Mouse (Mus musculus) megakaryocyte progenitor cell, adult 5-6 weeks (primary cell): Measurements from ENCODE around the gene Thtpa. TPM values are rescaled to one million over a fixed set of nuclear protein-coding genes. Genes with fewer than 3 reads are reported as not detected.
A peak's percentile ranks its signal among the peaks of the same experiment; 100 is the strongest.

ENCODE experiments used
- ATAC-seq: replicated peaks from 2 replicates; pipeline ENCODE4 v1.8.0; 2016; ENCODE audit warnings: mild to moderate bottlenecking, moderate TSS enrichment, inconsistent platforms; ENCODE audit not compliant: poor library complexity
- total RNA-seq, 2 experiments: library from RNA; stranded (forward) in 1 of 2; stranded (reverse) in 1 of 2; fragments of 157-497, 149-512 nt in 1 of 2; fragments of 200-1000 nt in 1 of 2; gene quantifications; 2 replicates each; pipeline versions ENCODE4 v1.2.3 to v1.2.4; 2015 to 2017

Thtpa gene
- total RNA-seq, 2 experiments from 2014 or later, result 7.3 to 10.9 TPM

DNA sequence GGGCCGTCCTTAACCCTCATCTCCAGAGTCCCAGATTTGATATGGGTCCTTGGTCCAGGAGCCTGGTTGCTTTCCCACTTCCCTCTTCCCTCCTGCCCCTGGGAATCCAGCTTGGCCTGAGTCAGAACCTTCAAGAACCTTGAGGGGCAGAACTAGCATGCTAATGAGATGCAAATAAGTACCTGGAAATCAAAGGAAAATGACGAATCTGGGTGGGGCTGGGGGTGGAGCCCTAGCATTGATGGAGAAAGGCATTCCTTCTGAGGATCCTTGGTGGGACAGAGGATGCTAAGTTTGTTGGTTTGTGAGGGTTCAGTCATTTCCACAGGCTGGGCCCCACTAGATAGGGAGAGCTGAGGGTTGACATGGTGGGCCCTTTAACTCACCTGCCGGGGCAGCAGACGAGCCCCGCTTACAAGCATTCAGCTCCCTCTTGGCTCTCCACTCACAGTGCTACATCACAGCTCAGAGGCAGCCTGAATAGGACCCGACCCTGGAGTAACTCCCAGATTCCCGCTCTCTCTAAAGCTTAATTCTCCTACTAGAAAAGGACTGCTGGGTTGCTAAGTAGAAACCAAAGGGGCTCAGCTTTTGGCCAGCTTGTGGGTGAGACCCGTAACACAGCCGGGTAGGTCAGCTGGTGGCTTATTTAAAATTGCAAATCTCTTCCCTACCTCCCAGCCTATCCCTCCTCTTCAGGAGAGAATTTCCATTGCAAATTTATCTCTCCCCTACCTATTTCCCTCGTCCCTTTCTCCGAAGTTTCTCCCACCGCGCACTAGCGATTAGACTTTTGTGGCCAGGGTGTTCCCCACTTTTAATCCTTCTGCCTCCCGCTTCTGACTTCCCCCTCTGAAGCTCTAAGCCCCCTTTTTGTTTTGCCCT is 16.9 kb upstream of the Thtpa start:
- ATAC-seq, result no peak

GRCm38 (mm10) chr14:55078366-55078989 is 16.1 kb upstream of the Thtpa start:
- ATAC-seq, result peak; percentile 35

DNA sequence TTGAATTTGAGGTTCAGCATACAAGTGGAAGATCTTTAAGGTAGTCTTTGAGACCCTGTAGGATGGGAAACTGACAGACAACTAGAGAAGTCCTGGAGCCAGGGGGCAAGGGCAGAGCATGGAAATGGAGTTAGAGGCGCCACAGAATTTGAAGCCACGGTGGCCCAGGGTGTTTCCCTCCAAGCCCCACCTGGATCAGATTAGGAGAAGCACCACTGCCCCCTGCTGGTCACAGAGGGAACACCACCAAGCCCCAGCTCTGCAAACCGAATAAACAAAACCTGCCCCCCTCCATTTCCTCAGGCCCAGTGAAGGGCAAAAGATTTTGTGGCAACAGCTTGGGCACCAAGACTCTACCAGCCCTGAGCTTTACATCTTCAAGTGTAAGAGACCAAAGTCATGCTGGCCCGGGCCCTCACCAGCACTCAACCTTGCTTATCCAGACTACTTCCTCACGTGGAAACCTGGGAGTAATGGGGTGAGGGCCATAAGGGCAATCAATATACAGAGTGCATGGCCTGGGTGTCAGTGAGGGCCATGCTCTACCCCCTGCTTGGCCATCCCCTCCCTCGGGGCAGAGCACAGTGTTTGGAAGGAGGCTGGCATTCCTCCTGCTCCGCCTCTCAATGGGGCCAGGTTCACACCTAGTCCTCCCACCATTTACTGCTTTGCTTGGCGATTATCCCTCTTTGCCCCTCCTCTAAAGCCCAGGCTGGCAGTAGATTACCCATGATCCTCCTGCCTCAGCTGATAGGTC is 15.2 kb upstream of the Thtpa start:
- ATAC-seq, result peak; percentile 93

DNA sequence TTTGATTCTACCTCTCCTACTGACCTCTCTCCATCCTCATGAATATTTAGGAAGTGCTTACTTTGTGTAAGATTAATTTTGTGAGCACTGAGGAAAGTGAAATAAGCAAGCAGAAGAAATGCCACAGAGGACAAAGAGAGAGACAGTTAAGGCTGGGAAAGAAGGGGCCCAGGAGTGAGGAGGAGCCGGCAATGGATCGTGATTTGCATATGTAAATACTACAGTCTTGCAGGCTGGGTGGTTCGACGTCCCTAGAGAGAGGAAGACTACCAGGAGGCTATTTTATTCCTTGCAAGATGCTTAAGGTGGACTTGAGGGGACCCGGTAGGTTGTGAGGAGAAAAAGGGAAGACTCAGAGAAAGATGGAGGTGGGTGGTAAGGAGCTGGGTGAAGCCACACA is 13.5 kb upstream of the Thtpa start:
- ATAC-seq, result no peak

DNA sequence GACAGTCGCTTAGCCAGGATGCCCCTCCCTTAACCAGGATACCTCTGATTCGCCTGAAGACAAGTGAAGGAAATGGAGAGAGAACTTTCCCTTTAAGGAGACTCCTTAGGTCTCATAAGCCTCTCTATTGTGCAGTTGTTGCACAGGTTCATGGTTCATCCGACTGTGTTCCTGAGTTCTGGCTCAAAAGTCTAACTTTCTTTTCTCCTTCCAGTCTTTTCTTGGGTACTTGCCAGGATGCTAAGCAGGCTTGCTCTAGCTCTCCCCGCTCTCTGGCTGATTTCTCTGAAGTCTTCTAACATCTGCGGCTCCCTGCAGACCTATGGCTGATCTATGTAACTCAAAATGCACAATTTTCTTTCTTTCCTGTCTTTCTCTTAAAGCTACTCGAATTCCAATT is 11.1 kb upstream of the Thtpa start:
- no peak for ATAC-seq

- no peak for ATAC-seq
Observed at GRCm38 (mm10) chr14:55085324-55086008, 9.1 kb upstream of the Thtpa start.

GRCm38 (mm10) chr14:55086009-55086514 is 8.5 kb upstream of the Thtpa start:
- no peak for ATAC-seq

- no peak for ATAC-seq
Observed at GRCm38 (mm10) chr14:55089199-55089947, 5.2 kb upstream of the Thtpa start.

GRCm38 (mm10) chr14:55091209-55091865 is 3.2 kb upstream of the Thtpa start:
- ATAC-seq, result no peak

DNA sequence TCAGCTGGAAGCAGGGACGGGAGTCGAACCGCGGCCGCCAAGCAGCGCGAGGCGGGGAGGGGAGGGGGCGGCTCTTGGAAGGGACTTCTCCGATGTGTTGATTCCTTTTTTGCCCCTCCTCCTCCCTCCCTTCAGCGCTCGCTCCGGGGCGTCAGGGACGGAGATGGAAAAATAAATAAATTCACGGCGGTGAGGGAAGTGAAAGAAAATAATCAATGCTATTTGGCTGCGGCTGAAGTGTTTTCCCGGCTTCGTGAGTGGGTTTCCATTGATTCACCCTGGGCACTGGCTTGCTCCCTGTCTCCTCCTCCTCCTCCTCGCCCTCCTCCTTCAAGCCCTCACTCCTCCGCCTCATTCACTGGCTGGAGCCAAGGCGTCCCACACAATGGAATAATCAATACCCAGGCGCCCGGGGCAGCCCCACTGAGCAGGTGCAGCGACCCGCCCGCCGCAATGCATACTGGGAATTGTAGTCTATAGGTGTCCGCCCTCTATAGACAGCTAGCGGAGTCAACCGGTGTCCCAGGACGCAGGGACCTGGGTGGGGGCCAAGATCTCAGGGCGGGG is 2.5 kb upstream of the Thtpa start, which contains the start of gene Zfhx2:
Gene Zfhx2, minus strand, starts transcription at position 314 of the 567 bp plus-strand sequence.
- ATAC-seq, result peak; percentile 89

DNA sequence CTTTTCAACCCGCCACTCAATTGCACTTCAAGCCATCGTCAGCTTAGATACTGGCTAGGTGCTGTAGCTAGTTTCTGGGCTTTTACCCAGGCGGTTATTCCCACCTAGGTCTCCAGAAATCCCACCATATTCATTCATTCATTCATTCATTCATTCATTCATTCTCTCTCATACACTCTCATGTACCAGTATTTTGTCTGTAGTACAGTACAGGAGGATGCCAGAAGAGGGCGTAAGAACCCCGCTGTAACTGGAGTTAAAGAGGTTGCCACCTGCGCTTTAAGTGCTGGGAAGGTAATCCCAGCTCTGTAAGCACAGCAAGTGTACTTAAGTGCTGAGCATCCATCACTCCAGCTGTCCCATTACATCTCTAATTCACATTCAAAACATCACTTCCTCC is 657 bp upstream of the Thtpa start:
- ATAC-seq, result no peak

- ATAC-seq, result no peak
Observed at GRCm38 (mm10) chr14:55095263-55095662, 679 bp downstream of the Thtpa start.

DNA sequence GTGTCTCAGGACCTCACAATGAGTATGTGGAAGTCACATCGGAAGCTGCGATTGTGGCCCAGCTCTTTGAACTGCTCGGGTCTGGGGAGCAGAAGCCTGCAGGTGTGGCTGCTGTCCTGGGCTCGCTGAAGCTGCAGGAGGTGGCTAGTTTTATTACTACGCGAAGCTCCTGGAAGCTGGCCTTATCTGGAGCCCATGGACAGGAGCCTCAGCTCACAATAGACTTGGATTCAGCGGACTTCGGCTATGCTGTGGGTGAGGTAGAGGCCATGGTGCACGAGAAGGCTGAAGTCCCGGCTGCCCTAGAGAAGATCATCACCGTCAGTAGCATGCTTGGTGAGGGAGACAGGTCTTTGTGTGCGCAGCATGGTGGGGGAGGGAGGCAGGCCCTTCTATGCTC is 1.1 kb downstream of the Thtpa start:
- ATAC-seq, result no peak

- no peak for ATAC-seq
Observed at GRCm38 (mm10) chr14:55096573-55097087, 2.0 kb downstream of the Thtpa start.

GRCm38 (mm10) chr14:55097646-55098045 is 3.1 kb downstream of the Thtpa start:
- no peak for ATAC-seq

DNA sequence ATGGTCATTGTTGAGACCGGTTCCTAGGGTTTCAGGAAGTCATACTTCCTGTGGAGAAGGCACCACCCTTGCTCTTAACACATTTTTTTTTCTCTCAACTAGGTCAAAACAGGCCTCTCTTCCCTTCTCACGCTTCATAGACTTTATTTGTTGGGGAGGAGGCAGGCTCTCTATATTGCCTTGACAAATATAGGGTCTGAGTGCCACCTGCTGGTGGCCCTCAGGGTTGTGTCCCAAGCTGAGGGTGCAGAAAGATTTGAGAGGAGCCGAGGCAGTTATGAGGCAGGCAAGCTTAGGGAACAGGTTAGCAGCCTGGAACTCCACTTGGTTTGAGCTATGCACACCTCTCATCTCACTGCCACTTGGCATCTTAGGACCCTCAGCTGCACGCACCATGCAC is 3.5 kb downstream of the Thtpa start:
- peak; percentile 63 for ATAC-seq

DNA sequence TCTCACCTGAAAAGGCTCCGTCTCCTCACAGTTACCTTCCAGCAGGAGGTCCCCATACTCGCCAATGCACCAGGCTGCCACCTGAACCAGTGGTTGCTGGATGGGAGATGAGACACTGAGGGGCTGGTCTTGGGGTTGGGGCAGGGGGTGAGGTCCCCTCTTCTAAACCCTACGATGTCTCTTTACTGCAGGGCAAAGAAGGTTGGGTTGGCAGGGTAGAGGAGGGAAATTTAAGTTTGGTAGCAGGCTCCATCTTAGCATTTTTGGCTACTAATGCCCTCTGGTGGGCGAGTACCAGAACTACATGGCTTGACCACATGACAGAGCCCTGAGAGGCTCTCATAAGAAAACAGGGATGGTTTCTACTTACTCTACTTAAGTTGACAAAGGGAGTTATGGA is 7.0 kb downstream of the Thtpa start:
- ATAC-seq, result 0 out of 2 replicates have a peak, but pooled peaks have one; percentile 33

DNA sequence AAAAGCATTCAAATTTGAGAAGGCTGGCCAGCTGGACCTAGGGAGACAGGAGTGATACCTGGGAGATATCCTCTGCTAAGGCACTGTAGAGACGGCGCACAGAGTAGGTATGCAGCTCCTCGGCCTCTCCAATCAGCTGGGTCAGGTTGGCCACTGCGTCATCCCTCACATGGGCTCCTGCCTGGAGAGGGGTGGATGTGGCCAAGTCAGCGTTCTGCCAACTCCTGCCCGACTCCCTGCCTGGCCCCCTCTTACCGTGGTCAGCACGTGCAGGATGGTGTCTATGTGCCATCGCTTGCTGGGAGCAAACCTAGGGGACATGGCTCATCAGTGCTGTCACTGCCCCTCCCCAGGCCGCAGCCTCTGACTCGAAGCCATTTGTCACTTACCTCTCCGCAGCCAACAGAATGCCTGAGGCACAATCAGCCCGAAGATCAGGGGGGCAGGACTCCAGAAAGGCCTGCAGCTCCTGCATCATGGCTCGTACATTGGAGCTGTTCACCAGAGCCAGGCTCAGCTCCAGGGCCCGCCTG is 7.7 kb downstream of the Thtpa start:
- no peak for ATAC-seq

DNA sequence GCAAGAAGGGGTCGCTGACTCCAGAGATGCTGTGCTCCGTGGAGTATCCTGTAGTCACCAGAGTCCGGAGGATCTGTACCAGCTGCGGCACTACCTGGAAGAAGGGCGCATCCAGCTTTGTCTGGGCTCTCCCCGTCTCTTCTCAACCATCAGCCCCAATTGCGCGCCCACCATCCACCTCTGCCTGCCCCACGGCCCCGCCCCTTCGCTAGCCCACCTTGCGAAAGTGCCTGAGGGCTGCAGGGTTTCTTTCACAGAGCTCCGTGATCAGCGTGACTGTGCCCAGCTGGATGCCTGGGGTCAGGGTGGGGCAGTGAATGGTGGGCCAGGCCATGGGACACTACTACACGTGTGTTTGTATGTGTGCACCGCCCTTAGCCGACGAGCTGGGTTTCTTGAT is 9.8 kb downstream of the Thtpa start:
- no peak for ATAC-seq
